Mouse (Mus musculus) hindbrain, embryonic 13.5 days (tissue): ENCODE measurements around the gene Styk1. TPM values are rescaled to one million over a fixed set of nuclear protein-coding genes. Genes with fewer than 3 reads are reported as not detected.

ENCODE experiments used
- ATAC-seq: fragments of 200-750 bp; cut with Nextera tagmentation; 2 replicates; pipeline ENCODE4 v1.8.0; 2017; ENCODE audit warnings: moderate TSS enrichment; ENCODE audit not compliant: low FRiP score
- H3K27ac ChIP-seq: fragments of 300-500 bp; sonication (generic); 2 replicates; pipeline ENCODE4 v1.5.1; 2015; ENCODE audit warnings: inconsistent platforms, mild to moderate bottlenecking, moderate library complexity
- H3K27me3 ChIP-seq: fragments of 300-500 bp; sonication (generic); 2 replicates; pipeline ENCODE4 v1.6.1; 2015; ENCODE audit warnings: mild to moderate bottlenecking, inconsistent platforms
- H3K36me3 ChIP-seq: fragments of 300-500 bp; sonication (generic); 2 replicates; pipeline ENCODE4 v1.6.1; 2015; ENCODE audit warnings: mild to moderate bottlenecking, inconsistent platforms
- H3K4me1 ChIP-seq: fragments of 300-500 bp; sonication (generic); replicated peaks from 2 replicates; pipeline ENCODE4 v1.6.1; 2015; ENCODE audit warnings: inconsistent platforms
- H3K4me2 ChIP-seq: fragments of 300-500 bp; sonication (generic); 2 replicates; pipeline ENCODE4 v1.6.1; 2015; ENCODE audit warnings: inconsistent platforms, mild to moderate bottlenecking, moderate library complexity
- H3K4me3 ChIP-seq: fragments of 300-500 bp; sonication (generic); 2 replicates; pipeline ENCODE4 v1.5.1; 2015; ENCODE audit warnings: mild to moderate bottlenecking, inconsistent platforms
- H3K9ac ChIP-seq: fragments of 300-500 bp; sonication (generic); 2 replicates; pipeline ENCODE4 v1.6.1; 2015; ENCODE audit warnings: mild to moderate bottlenecking, inconsistent platforms
- H3K9me3 ChIP-seq: fragments of 300-500 bp; sonication (generic); 2 replicates; pipeline ENCODE4 v1.6.1; 2016; ENCODE audit warnings: inconsistent platforms
- WGBS: fragments of 180-500 bp; shearing (Covaris S2); methylation state at CpG from one replicate; pipeline ENCODE4 v1.1.7; 2015; 5-methylcytosine and 5-hydroxymethylcytosine counted together
- polyA plus RNA-seq: library from polyadenylated mRNA; unstranded; fragments of >200 nt; fragmentation: Nextera tagmentation; extraction: Ambion mirVana; gene quantifications from 2 replicates; pipeline ENCODE4 v1.2.1, GENCODE M21; 2015

The Styk1 gene
- polyA plus RNA-seq, 1 experiment from 2014 or later = 2.7 TPM

DNA sequence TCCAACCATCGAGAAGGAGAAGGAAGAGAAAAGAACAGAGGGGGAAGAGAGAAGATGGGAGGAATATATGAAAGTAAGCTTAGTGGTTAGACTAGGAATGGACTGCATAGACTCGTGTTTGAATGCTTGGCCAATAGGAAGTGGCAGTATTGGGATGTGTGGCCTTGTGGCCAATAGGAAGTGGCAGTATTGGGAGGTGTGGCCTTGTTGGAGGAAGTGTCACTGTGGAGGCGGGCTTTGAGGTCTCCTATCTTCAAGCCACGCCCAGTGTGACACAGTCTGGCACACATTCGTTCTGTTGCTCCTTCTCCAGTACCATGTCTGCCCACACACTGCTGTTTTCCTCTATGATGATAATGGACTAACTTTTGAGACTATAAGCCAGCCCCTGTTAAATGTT is 7.3 kb upstream of the Styk1 start:
- WGBS = 76% methylated on average over 5 of the region's 5 CpGs
- 0 out of 2 replicates have a peak, but pooled peaks have one; percentile 54 for ATAC-seq
- H3K36me3 ChIP-seq = peaks cover 19% of the 10 kb centered on the region
- H3K9me3 ChIP-seq = no peaks in the 10 kb centered on the region
- no peak overlapping the region for H3K27ac ChIP-seq
- no peak overlapping the region for H3K4me2 ChIP-seq
- H3K4me3 ChIP-seq = no peak overlapping the region
- H3K9ac ChIP-seq = no peak overlapping the region
- no peaks in the 10 kb centered on the region for H3K27me3 ChIP-seq
- no peaks in the 10 kb centered on the region for H3K4me1 ChIP-seq

DNA sequence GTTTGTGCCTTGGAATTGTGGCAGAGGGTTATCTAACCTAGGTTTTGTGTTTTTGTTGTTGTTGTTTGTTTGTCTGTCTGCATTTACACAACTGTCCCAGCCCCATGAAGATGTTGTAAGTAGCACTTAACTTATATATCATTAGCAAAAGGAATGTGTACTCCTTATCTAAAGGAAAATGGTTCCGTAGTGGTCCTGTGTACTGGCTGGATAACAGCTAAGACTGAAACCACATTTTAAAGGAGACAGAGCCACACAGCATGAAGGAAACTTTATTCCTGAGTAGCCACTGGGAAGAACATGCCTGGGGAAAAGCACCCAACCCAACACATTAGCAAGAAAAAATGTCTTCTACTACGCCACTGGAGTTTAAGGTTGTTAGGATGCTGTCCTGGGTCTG is 6.1 kb upstream of the Styk1 start:
- Histone ChIP-seq H3K9me3 (no peaks in the 10 kb centered on the region), H3K27me3 (no peaks in the 10 kb centered on the region), H3K4me1 (no peaks in the 10 kb centered on the region), H3K27ac (no peak overlapping the region), H3K4me3 (no peak overlapping the region), H3K4me2 (no peak overlapping the region), H3K36me3 (peaks cover 12% of the 10 kb centered on the region), H3K9ac (no peak overlapping the region)
- 95% methylated on average over 2 of the region's 2 CpGs for WGBS
- no peak for ATAC-seq

GRCm38 (mm10) chr6:131354913-131355312 is 1.5 kb upstream of the Styk1 start:
- WGBS = 68% methylated on average over 4 of the region's 4 CpGs

GRCm38 (mm10) chr6:131347026-131347425 is 6.4 kb downstream of the Styk1 start:
- Histone ChIP-seq H3K27ac (no peak overlapping the region), H3K9ac (no peak overlapping the region), H3K4me3 (no peak overlapping the region), H3K27me3 (no peaks in the 10 kb centered on the region), H3K4me1 (no peaks in the 10 kb centered on the region), H3K4me2 (no peak overlapping the region), H3K9me3 (no peaks in the 10 kb centered on the region), H3K36me3 (no peaks in the 10 kb centered on the region)
- ATAC-seq = no peak
- WGBS = 90% methylated on average over 2 of the region's 2 CpGs

More at GRCm38 (mm10) chr6:131354913-131355312, 1.5 kb upstream of the Styk1 start:
- H3K4me1 ChIP-seq = peaks cover 5% of the 10 kb centered on the region
- no peak overlapping the region for H3K27ac ChIP-seq
- H3K36me3 ChIP-seq = no peaks in the 10 kb centered on the region
- no peak overlapping the region for H3K4me2 ChIP-seq
- no peak for ATAC-seq
- no peaks in the 10 kb centered on the region for H3K9me3 ChIP-seq
- H3K9ac ChIP-seq = no peak overlapping the region
- H3K4me3 ChIP-seq = no peak overlapping the region
- no peaks in the 10 kb centered on the region for H3K27me3 ChIP-seq

DNA sequence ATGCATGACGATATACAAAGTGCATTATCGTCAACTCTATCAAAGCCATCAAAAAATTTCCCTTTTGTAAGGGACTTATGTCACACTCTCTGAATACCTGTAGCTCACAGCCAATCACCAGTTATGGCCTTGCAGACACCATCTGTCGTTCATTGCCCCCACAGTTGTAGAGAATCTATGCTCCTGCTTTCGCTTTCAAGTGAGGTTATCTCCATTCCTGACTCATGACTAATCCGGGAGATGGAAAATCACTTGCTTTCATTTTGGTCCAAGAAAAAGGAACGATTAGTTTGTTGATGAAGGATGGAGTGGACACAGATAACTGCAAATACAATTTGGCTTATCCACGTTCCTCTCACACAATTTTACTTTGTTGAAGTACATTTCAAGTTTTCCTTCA is 9.1 kb downstream of the Styk1 start:
- no peaks in the 10 kb centered on the region for H3K4me1 ChIP-seq
- H3K4me2 ChIP-seq = no peak overlapping the region
- no peak overlapping the region for H3K4me3 ChIP-seq
- WGBS = 84% methylated on average over 7 of the region's 7 CpGs
- H3K36me3 ChIP-seq = no peaks in the 10 kb centered on the region
- no peak overlapping the region for H3K27ac ChIP-seq
- H3K27me3 ChIP-seq = no peaks in the 10 kb centered on the region
- H3K9me3 ChIP-seq = no peaks in the 10 kb centered on the region
- no peak overlapping the region for H3K9ac ChIP-seq
- no peak for ATAC-seq

DNA sequence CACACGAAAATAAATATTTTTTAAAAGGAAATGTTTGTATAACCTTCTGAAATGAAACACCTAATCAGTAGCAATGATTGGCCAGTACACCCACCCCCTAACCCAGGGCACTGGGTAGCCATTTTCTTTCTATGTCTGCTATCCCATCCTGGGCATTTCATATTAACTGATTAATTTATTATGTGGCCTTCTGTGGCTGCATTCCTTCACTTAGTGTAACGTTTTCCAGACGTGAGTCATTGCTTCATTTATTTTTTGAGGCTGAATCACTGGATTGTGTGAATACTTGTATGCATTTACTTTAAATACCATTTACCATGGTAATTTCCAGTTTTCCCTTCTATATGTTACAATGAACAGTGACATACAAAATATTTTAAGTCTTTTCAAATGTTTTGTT is 13.3 kb downstream of the Styk1 start:
- no peak for ATAC-seq
- no peaks in the 10 kb centered on the region for H3K36me3 ChIP-seq
- no peak overlapping the region for H3K9ac ChIP-seq
- H3K27me3 ChIP-seq = no peaks in the 10 kb centered on the region
- no peaks in the 10 kb centered on the region for H3K9me3 ChIP-seq
- WGBS = 73% methylated on average over 3 of the region's 3 CpGs
- H3K4me2 ChIP-seq = no peak overlapping the region
- no peak overlapping the region for H3K4me3 ChIP-seq
- no peaks in the 10 kb centered on the region for H3K4me1 ChIP-seq
- H3K27ac ChIP-seq = no peak overlapping the region

GRCm38 (mm10) chr6:131339309-131339708 is 14.1 kb downstream of the Styk1 start:
- 84% methylated on average over 3 of the region's 3 CpGs for WGBS

DNA sequence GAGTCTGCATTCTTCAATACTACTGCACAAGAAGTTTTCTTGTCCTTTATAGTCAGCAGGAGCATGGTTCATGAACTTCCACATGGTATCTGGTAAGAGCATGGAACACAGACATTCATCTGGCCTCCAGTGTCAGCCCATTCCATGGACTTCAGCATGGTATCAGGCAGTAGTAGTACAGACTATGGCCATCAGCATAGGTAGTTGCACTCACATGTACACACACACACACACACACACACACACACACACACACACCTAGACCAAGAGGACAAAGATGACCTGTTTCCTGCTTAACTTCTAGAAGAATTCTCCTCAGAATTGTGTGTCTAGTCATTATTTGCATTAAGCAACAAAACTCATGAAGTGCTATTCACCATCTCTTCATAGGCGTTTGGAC is 14.6 kb downstream of the Styk1 start:
- no peak overlapping the region for H3K27ac ChIP-seq
- ATAC-seq = no peak
- H3K4me2 ChIP-seq = no peak overlapping the region
- H3K9me3 ChIP-seq = no peaks in the 10 kb centered on the region
- H3K4me1 ChIP-seq = no peaks in the 10 kb centered on the region
- no peak overlapping the region for H3K9ac ChIP-seq
- no peak overlapping the region for H3K4me3 ChIP-seq
- no peaks in the 10 kb centered on the region for H3K27me3 ChIP-seq
- WGBS = 88% methylated on average over 1 of the region's 1 CpGs
- no peaks in the 10 kb centered on the region for H3K36me3 ChIP-seq

More at GRCm38 (mm10) chr6:131339309-131339708, 14.1 kb downstream of the Styk1 start:
- Histone ChIP-seq H3K9ac (no peak overlapping the region), H3K4me2 (no peak overlapping the region), H3K4me1 (no peaks in the 10 kb centered on the region), H3K9me3 (no peaks in the 10 kb centered on the region), H3K27ac (no peak overlapping the region), H3K36me3 (no peaks in the 10 kb centered on the region), H3K27me3 (no peaks in the 10 kb centered on the region), H3K4me3 (no peak overlapping the region)
- no peak for ATAC-seq

DNA sequence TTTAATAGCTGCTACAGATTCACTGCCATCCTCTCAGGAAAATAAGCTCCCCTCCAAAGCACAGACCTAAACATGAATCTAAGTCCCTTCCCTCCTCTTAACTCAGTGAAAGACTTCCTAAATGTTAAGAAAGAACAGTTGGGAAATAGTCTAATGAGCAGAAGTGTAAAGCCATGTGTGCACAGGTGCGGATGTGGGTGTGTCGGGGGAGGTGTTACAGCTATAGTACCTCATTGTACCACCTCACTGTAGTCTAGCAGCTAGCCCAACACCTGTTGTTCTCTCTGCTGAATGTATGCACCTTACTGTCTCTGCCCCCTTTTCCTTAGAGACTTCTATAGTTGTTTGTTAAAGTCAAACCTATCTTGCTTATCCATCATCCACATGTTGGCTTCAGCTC is 26.3 kb downstream of the Styk1 start:
- no peaks in the 10 kb centered on the region for H3K27me3 ChIP-seq
- H3K4me2 ChIP-seq = no peak overlapping the region
- H3K4me3 ChIP-seq = no peak overlapping the region
- 0 out of 2 replicates have a peak, but pooled peaks cover 2% of the 10 kb centered on the region for H3K9me3 ChIP-seq
- no peak overlapping the region for H3K27ac ChIP-seq
- no peak for ATAC-seq
- no peaks in the 10 kb centered on the region for H3K4me1 ChIP-seq
- H3K9ac ChIP-seq = no peak overlapping the region
- 85% methylated on average over 2 of the region's 2 CpGs for WGBS
- no peaks in the 10 kb centered on the region for H3K36me3 ChIP-seq

GRCm38 (mm10) chr6:131321854-131322639 is 31.4 kb downstream of the Styk1 start:
- Histone ChIP-seq H3K27me3 (no peaks in the 10 kb centered on the region), H3K36me3 (no peaks in the 10 kb centered on the region), H3K4me3 (no peak overlapping the region), H3K27ac (no peak overlapping the region), H3K4me1 (no peaks in the 10 kb centered on the region), H3K9ac (no peak overlapping the region), H3K4me2 (no peak overlapping the region), H3K9me3 (no peaks in the 10 kb centered on the region)
- 80% methylated on average over 3 of the region's 3 CpGs for WGBS
- ATAC-seq = no peak

- no peak overlapping the region for H3K4me3 ChIP-seq
- H3K9ac ChIP-seq = no peak overlapping the region
- no peak overlapping the region for H3K27ac ChIP-seq
- H3K4me1 ChIP-seq = no peaks in the 10 kb centered on the region
- H3K9me3 ChIP-seq = no peaks in the 10 kb centered on the region
- no peak for ATAC-seq
- no peak overlapping the region for H3K4me2 ChIP-seq
- whole genome bisulfite sequencing = 87% methylated on average over 7 of the region's 7 CpGs
- H3K36me3 ChIP-seq = no peaks in the 10 kb centered on the region
- H3K27me3 ChIP-seq = no peaks in the 10 kb centered on the region
Measured at GRCm38 (mm10) chr6:131316155-131317101, 37.0 kb downstream of the Styk1 start.

DNA sequence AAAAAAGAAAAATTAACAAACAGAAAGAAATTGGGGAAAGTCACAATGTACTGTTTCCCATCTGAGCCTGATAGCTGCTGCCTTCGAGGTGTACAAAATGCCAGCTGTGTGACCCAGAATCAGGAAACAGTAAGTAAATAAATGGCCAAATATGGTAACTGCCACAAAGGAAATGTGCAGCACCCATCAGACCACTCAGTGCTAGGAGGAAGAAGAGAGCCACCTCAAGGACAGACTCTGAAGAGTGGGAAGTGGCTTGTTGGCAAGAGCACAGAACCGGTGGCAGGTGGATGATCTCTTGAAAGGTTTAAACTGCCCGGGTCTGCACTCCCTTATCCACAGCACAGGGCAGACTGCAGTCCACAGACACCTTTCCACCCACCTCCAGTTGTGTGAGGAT is 45.4 kb downstream of the Styk1 start:
- H3K4me1 ChIP-seq = no peaks in the 10 kb centered on the region
- no peak overlapping the region for H3K9ac ChIP-seq
- ATAC-seq = no peak
- no peak overlapping the region for H3K27ac ChIP-seq
- H3K4me3 ChIP-seq = no peak overlapping the region
- 65% methylated on average over 3 of the region's 3 CpGs for WGBS
- H3K36me3 ChIP-seq = no peaks in the 10 kb centered on the region
- no peaks in the 10 kb centered on the region for H3K27me3 ChIP-seq
- H3K9me3 ChIP-seq = no peaks in the 10 kb centered on the region
- no peak overlapping the region for H3K4me2 ChIP-seq
